Mouse (Mus musculus): ENCODE measurements at regions not wholly inside any gene's neighbourhood (a gene's known extent, or its start where the extent isn't known, plus 50 kb on each side); places are given as distances from the start of the nearest gene placed in this dataset.
A peak's percentile ranks its signal among the peaks of the same experiment; 100 is the strongest.

- TF ChIP-seq CTCF (IDR thresholded peaks at IDR 0.05; ENCODE audit: low read depth, low read length), result peak; percentile 73
- TF ChIP-seq POLR2A (IDR thresholded peaks at IDR 0.05; ENCODE audit: extremely low read depth, insufficient read depth, low read length), result no peak
Measured at GRCm38 (mm10) chr6:116966436-116966835, 201.9 kb upstream of the Cxcl12 start.

Measured in liver, adult 2 months (tissue).